Mouse (Mus musculus): ENCODE results near the gene Rcor1.

Gene Rcor1

GRCm38 (mm10) chr12:111038976-111039612, at the start of gene Rcor1:
Gene Rcor1 (plus strand): TSS chr12:111039351.
- peak; percentile 100 for DNase-seq (ENCODE audit: low spot score)

GRCm38 (mm10) chr12:110989409-110989808, 49.7 kb upstream of the Rcor1 start:
- DNase-seq (ENCODE audit: low spot score), result no peak

GRCm38 (mm10) chr12:110990500-110990899, 48.7 kb upstream of the Rcor1 start:
- DNase-seq (ENCODE audit: low spot score), result no peak

GRCm38 (mm10) chr12:110991361-110992127, 47.6 kb upstream of the Rcor1 start:
- peak; percentile 80 for DNase-seq (ENCODE audit: low spot score)

- DNase-seq (ENCODE audit: low spot score), result peak; percentile 95
Observed at GRCm38 (mm10) chr12:110992128-110992553, 47.0 kb upstream of the Rcor1 start.

GRCm38 (mm10) chr12:110992771-110993170, 46.4 kb upstream of the Rcor1 start:
- DNase-seq (ENCODE audit: low spot score), result peak; percentile 55

- peak; percentile 76 for DNase-seq (ENCODE audit: low spot score)
Observed at GRCm38 (mm10) chr12:110993226-110993625, 45.9 kb upstream of the Rcor1 start.

GRCm38 (mm10) chr12:110994666-110995065, 44.5 kb upstream of the Rcor1 start:
- no peak for DNase-seq (ENCODE audit: low spot score)

- no peak for DNase-seq (ENCODE audit: low spot score)
Observed at GRCm38 (mm10) chr12:110998092-110998491, 41.1 kb upstream of the Rcor1 start.

GRCm38 (mm10) chr12:110999820-111000219, 39.3 kb upstream of the Rcor1 start:
- no peak for DNase-seq (ENCODE audit: low spot score)

GRCm38 (mm10) chr12:111000956-111001355, 38.2 kb upstream of the Rcor1 start:
- no peak for DNase-seq (ENCODE audit: low spot score)

- no peak for DNase-seq (ENCODE audit: low spot score)
Observed at GRCm38 (mm10) chr12:111004142-111004541, 35.0 kb upstream of the Rcor1 start.

- DNase-seq (ENCODE audit: low spot score), result peak; percentile 37
Observed at GRCm38 (mm10) chr12:111005803-111006202, 33.3 kb upstream of the Rcor1 start.

GRCm38 (mm10) chr12:111006339-111006738, 32.8 kb upstream of the Rcor1 start:
- peak; percentile 31 for DNase-seq (ENCODE audit: low spot score)

- peak; percentile 88 for DNase-seq (ENCODE audit: low spot score)
Observed at GRCm38 (mm10) chr12:111007134-111008103, 31.7 kb upstream of the Rcor1 start.

GRCm38 (mm10) chr12:111008500-111009490, 30.4 kb upstream of the Rcor1 start:
- peak; percentile 49 for DNase-seq (ENCODE audit: low spot score)

GRCm38 (mm10) chr12:111009615-111010257, 29.4 kb upstream of the Rcor1 start:
- DNase-seq (ENCODE audit: low spot score), result no peak

- DNase-seq (ENCODE audit: low spot score), result no peak
Observed at GRCm38 (mm10) chr12:111016807-111017206, 22.3 kb upstream of the Rcor1 start.

- no peak for DNase-seq (ENCODE audit: low spot score)
Observed at GRCm38 (mm10) chr12:111018068-111018467, 21.1 kb upstream of the Rcor1 start.

GRCm38 (mm10) chr12:111019086-111019485, 20.1 kb upstream of the Rcor1 start:
- no peak for DNase-seq (ENCODE audit: low spot score)

Measured in yolk sac, embryonic 10.5 days (tissue).